Mouse (Mus musculus): ENCODE measurements around the gene Nt5dc1.

Gene Nt5dc1

DNA sequence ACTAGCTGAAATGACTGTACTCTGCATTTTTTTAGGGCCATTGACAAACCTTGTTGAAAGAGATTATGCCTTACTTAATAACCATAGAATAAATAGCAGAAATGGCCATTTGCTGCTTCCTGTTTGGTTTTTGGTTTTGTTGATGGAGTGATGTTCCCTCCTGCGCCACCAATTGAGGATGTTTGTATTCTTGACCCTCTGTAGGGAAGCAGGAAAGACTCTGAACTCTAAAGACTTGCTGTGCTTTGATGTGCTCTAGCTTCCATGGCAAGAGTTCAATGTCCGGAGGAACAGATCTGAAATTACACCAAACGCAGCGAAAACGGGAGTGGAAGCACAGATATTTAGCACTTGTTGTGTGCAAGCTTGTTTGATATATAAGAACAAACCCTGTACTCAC lies 173.6 kb downstream of the Nt5dc1 start:
- DNase-seq (ENCODE audit: inconsistent ontology term), result no peak

GRCm38 (mm10) chr10:34238536-34238935 lies 179.8 kb downstream of the Nt5dc1 start:
- DNase-seq (ENCODE audit: inconsistent ontology term), result no peak
